Mouse (Mus musculus): ENCODE measurements around the gene Lancl1.

Gene Lancl1

GRCm38 (mm10) chr1:67038246-67038987, at the start of gene Lancl1:
Lancl1 (minus strand) TSS chr1:67038872.
- DNase-seq (ENCODE audit: low spot score in 2 of 2), result peak; percentile 92 to 93

GRCm38 (mm10) chr1:67079146-67079545, 40.5 kb upstream of the Lancl1 start:
- DNase-seq (ENCODE audit: low spot score in 2 of 2), result no peak

DNA sequence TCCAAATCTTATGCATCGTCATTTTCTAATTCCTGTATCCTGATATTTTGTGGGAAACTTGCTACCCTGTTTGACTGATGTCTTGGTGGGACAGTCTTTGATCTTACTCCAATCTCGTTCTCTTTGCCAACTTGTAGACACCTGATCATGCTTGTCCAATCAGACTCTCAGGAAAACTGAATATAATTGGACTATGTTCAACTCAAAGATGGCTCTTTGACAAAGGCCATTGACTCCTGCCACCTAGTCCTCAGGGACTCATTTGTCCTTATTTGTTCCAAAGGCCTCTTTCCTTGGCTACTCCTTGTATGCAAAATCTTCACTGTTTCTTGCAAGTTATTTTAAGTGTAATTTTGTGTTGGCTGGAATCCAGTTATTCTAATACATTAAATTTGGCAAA, 40.0 kb upstream of the Lancl1 start:
- DNase-seq (ENCODE audit: low spot score in 2 of 2), result no peak

DNA sequence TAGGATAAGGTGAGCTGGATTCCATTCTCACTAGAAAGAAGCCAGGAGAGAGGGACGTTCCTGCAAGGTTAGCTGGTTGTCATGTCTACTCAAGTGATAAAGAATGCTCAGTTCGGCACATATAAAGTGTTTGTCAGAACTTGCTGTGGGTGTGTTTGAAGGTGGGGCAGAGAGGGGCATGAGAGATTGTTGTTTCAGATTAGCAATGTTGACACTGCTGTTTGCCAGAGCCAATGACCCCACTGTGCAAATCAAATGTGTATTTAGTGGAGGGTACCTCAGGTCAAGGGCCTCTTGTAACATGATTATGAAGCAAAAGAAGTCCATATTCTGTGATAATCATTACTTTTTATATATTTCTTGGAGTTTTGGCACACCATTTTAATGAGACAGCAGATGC, 39.1 kb upstream of the Lancl1 start:
- no peak for DNase-seq (ENCODE audit: low spot score in 2 of 2)

DNA sequence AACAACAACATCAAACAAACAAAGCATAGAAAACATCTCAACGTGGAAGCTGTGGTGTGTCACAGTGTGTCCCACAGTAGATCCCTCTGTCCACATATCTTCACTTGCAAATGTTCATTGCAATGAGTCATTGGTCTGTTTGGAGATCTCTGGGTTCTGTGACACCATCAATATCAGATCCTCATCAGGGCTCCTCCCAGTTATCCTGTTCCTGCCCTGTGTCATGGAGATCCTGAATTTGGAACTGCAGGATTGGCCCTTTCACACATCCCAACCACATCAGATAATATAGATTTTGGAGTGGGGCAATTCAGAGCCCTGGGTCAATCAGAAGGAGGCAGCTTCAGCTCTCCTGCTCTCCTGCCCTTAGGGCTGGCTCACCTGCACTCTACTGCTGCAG, 28.9 kb upstream of the Lancl1 start:
- no peak for DNase-seq (ENCODE audit: low spot score in 2 of 2)

- no peak for DNase-seq (ENCODE audit: low spot score in 2 of 2)
Measured at GRCm38 (mm10) chr1:67065347-67066270, 26.9 kb upstream of the Lancl1 start.

DNA sequence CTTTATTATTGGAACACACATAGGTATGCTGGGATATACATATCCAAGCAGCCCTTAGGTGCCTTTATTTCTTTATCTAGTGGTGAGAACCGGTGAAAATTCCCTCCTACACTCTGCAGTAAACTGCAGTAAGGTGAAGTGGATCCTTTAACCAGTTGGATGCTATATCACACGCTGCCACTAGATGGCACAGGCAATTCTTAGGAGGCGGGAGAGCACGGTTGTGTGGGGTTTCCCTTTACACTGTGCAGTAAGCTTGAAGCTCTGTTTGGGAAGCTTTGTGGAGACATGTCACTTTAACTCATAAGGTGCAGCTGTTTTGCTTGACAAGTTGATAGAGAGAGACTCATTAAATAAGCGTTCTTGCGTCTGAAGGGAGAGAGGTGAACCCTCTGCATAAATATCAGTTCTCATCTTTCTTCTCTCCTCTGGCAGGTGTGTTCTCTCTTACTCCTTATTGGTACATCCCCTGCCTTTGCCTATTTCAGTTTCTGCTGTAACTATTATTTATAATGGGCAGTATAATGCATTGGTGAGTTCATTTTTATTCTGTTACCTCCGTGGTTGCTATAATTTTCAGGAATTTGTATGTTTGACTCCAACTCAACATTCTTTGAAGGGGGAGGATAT, 22.9 kb upstream of the Lancl1 start:
- DNase-seq (ENCODE audit: low spot score in 2 of 2), result peak; percentile 14 to 54

DNA sequence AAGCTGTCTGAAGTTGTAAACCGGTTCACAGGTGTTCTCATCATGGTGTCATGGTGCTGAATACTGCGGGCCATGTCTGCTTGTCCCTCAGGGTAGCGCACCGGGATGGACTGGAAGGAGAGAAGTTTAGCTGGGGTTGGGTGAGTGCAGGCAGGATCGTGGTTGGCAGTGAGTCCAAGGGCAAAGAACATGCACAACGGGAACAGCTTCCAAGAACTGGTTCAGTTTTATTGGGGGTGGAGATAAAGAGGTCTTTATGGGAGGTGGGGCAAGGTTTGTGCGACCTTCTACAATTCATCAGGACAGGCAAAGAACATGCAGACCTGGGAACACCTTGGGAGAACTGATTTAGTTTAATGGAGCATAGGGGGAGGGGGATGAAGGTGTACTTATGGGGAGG, 17.1 kb upstream of the Lancl1 start:
- DNase-seq (ENCODE audit: low spot score in 2 of 2), result no peak

DNA sequence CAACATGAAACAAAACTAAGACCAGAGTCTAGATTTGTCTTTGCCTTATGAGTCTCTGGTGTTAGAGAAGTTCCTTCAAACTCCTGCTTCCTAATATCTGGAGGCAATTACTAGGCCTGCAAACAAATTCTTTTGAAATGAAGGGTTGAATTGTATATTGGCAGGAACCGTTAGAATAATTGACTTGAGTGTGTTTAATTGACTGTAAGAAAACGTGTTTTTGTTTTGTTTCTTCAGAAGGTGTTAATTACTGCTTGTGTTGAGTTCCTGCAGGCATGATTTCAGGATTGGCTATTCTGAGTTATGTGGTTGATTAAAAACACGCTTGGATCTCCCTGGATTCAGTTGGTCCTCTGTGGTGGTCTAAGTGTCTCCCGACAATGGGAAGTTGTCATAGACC, 14.0 kb upstream of the Lancl1 start:
- no peak for DNase-seq (ENCODE audit: low spot score in 2 of 2)

GRCm38 (mm10) chr1:67049600-67049999, 10.9 kb upstream of the Lancl1 start:
- no peak for DNase-seq (ENCODE audit: low spot score in 2 of 2)

GRCm38 (mm10) chr1:67048696-67049095, 10.0 kb upstream of the Lancl1 start:
- DNase-seq (ENCODE audit: low spot score in 2 of 2), result no peak

DNA sequence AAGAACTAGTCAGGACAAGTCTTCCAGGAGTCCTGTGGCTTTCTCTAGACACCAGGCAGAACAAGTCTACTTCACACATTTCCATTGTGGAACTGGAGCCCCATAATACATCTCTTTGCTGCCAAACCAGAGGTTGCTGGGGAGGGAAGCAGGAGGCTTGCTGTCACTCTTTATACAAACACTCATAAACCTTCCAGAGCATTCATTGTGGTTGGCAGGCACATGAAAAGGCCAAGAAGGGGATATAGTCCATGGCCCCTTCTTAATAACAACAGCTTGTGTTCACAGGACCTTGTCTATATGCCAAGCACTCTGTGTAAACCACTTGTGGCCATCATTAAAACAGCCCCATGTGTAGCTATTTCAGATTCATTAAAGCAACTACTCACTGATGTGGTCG, 6.4 kb upstream of the Lancl1 start:
- DNase-seq (ENCODE audit: low spot score in 2 of 2), result no peak

DNA sequence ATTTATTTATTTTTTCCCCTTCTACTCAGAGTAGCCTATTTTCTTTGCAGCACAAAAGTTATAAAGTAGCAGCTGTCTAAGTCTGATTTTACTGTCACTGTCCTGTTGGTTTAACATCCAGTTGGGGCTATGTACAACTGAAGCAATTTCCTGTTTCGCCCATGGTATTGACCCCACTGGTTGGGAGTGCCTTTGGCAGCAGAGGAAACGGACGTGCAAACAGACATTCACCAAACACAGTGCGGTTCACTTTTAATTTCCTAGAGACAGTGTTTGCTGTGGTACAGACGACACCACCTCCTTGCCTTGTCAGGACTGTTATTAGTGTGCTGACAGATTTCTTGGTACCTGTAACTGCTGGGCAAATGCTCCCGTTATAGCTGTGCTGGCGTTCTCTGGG, 3.9 kb upstream of the Lancl1 start:
- DNase-seq (ENCODE audit: low spot score in 2 of 2), result no peak

DNA sequence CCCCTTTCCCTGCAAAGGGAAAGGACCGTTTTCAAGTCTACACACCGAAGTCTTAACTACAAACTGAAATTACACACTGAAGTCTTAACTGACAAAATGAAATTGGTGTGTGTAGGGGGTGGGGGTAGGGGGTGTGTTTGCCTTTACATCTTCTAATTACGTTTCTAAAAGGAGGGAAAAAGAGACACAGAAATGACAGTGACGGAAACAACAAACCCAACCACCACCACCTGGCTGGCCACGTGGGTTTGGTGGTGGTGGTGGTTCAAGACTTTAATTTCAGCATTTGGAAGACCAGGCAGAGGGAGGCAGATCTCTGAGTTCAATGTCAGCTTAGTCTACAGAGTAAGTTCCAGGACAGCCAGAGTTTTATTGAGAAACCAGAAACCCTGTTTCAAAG, 411 bp upstream of the Lancl1 start:
- no peak for DNase-seq (ENCODE audit: low spot score in 2 of 2)

GRCm38 (mm10) chr1:67037198-67037597, 1.5 kb downstream of the Lancl1 start:
- DNase-seq (ENCODE audit: low spot score in 2 of 2), result no peak

DNA sequence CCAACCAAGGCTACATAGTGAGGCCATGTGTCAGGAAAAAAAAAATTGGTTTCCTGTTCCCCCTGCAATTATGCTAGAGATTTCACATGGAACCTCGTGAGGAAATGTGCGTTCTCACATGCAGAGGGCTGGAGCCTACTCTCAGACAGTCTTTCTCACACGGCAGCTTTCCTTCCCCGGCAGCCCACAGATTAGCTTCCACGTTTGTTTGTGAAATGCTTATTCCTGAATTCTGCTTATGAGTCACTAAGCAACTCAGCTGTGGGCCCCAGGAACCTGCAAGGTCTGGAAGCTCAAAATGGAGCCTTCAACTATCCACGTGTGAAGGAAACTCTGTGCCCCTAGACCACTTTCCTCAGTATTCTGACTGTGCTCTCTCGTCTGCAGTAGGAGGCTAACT, 5.4 kb downstream of the Lancl1 start:
- no peak for DNase-seq (ENCODE audit: low spot score in 2 of 2)

DNA sequence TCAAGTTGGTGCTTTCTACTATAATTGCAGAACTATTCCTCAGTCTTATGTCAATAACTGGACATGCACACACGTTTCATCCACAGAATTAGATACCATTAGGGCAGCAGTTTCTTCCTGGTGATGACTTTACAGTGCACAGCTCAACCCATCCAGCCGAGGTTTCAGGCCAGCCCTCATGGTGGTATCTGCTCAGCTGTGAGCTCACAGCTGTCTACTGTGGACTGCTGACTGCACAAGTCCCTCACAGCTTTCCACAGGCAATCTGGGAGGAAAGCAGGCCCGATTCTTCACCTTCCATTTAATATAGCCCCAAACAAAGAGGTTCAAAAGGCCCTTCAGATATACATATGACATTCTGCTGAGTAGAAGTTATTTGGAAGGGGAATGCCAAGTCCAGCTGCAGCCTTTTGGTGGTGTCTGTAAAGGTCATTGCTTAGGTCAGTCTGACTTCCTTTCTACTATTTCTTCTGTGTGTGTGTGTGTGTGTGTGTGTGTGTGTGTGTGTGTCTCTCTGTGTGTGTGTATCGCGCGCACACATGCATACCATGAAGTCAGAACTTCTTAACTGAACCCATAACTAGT, 11.7 kb downstream of the Lancl1 start:
- no peak for DNase-seq (ENCODE audit: low spot score in 2 of 2)

DNA sequence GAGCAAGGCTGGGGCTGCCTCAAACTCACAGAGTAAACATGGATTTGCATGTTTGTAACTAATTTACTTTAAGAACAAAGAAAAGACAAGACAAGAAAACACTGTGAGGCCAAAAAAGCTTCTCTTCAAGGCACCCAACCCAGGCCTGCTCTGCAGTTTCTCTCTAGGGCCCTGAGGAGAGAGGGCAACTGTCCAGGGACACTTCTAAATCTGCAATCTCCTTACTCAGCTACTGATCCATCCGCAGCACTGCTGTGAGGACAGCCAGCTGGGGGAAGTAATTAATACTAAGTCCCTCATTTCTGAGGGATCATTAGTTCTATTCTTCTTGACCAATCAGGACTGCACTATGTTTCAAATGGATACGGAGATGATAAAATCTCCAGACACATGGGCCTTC, 12.5 kb downstream of the Lancl1 start:
- DNase-seq (ENCODE audit: low spot score in 2 of 2), result no peak

DNA sequence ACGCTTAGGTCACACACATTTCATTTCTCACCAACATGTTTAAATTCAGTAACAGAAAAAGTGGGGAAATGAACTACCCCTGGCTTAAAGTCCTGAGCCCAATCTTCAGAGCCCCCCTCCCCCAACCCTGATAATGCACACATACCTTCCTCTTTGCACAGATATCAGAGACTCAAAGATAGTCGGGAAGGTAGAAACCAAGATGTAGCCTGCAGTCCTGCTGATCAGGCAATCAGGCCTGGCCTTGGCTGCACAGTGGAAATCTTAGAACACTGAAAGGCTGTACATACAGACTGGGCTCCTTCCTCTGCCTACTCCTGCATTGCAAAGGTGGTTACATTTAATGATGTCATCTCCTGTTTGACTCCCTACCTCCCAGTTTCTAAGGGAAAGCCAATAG, 15.9 kb downstream of the Lancl1 start:
- no peak for DNase-seq (ENCODE audit: low spot score in 2 of 2)

DNA sequence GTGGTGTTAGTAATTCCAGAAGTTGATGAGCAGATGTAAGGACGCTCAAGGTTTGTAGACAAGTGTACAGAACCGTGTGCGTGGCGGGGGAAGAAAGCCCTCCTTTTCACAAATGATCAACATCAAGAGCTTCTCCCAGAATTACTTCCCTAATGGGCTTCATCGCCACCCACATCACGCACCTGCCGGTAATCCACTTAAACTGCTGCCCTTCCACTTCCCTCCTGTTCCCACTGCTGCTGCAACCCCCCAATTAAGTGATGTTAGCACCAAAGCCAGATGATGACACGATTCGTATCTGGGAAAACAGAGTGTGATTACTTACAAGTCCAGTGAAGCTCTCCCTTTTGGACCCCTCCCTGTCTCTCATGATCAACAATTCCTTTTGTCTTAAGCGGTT, 16.6 kb downstream of the Lancl1 start:
- no peak for DNase-seq (ENCODE audit: low spot score in 2 of 2)

- no peak for DNase-seq (ENCODE audit: low spot score in 2 of 2)
Measured at GRCm38 (mm10) chr1:67020637-67021161, 18.0 kb downstream of the Lancl1 start.

Measured in right cerebral cortex, postnatal 36 days (tissue).